Mouse (Mus musculus) activated CD4-positive, CD25-positive, alpha-beta regulatory T cell, adult 9 weeks (primary cell): Measurements from ENCODE around the gene Trappc11. TPM values are rescaled to one million over a fixed set of nuclear protein-coding genes. Genes with fewer than 3 reads are reported as not detected.

Experiments
- polyA plus RNA-seq: library from polyadenylated mRNA; unstranded; fragments of 100-300 nt; shearing (Covaris generic); gene quantifications from one replicate; pipeline ENCODE4 v1.2.1, GENCODE M21; 2017

Trappc11 gene
- polyA plus RNA-seq, result 49.0 TPM

DNA sequence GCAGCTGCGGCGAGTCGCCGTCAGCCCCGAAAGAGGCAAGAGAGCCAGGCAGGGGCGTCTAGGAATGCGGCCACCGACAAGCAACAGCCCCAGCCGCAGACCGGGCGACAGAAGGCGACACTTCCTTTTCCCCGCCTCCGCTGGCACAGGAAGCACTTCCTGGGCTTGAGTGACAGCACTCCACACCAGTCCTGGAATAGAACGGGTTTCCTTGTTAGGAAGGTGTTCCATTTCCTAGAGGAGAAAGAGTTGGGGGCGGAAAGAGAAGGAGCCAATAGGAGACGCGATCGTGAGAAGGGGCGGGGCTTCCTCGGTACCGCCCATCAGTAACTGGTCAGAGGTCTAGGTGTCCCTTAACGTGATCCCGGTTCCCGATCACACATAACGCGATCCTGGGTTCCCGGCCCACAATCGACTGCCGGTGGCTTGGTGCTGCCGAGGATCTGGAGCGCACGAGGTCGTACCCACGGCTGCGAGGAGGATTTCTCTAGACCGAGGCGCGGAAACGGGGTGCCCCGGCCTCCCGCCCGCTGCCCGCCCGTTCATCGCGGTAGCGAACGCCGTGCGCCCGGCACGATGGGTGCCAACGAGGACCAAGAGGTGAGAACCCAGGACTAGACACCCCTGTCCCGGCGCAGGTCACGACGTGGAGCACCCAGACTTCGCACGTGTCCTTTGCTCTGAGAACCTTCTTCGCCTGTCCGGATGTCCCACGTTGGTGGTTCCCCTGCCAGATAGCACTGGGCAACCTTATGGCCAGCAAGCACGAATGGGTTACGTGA lies at the start of gene Trappc11, which contains the start of gene Rwdd4a:
Gene Trappc11, minus strand, starts transcription at position 127 of the 782 bp plus-strand sequence.
Gene Rwdd4a, plus strand, starts transcription at position 321 of the 782 bp plus-strand sequence.

DNA sequence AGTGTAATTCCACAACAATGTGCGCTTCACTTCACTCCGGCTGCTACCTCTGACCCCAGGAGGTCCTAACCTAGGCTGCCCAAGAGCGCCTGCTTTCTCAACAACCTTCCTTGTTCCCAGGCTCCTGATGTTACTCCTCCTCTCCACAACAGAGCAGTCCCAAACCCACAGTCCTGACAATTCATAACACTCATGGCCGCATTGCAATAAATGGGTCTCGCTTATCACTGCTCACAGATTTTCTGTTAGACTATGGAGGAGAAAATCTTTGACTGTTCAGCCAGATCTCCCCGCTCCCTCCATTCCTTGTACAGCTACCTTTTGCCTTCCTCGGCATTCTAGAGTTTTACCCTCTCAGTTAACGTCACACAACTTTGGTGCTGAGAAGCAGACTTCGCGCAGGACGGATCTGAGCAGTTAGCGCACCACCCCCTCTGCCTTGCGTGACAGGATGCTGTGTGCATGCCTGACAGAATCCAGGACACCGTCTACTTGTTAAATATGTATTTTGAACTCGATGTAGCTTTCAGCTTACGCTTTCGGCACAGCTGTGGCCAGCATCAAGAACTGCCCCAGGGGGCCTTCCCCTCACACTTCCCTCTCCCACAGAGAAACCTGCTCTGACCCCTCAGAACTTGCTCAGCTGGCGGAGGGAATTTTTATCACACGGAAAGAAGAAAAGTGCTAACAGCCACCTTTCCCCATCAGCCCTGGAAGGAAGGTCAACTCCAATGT lies 86.8 kb downstream of the Trappc11 start, which contains the start of gene Stox2:
Gene Stox2, minus strand, starts transcription at position 51 of the 735 bp plus-strand sequence.

Other genes with a start within 250 kb of the Trappc11 start
- 0.16 TPM for gene Stox2, start 87.1 kb downstream of the Trappc11 start, polyA plus RNA-seq
- gene Rwdd4a, start 194 bp upstream of the Trappc11 start, polyA plus RNA-seq, result 49.5 TPM
- gene Ing2, start 142.1 kb upstream of the Trappc11 start, polyA plus RNA-seq, result 5.5 TPM
- gene Cdkn2aip, start 180.5 kb upstream of the Trappc11 start, polyA plus RNA-seq, result 35.6 TPM